Mouse (Mus musculus): ENCODE measurements around the gene Magi3.

DNA sequence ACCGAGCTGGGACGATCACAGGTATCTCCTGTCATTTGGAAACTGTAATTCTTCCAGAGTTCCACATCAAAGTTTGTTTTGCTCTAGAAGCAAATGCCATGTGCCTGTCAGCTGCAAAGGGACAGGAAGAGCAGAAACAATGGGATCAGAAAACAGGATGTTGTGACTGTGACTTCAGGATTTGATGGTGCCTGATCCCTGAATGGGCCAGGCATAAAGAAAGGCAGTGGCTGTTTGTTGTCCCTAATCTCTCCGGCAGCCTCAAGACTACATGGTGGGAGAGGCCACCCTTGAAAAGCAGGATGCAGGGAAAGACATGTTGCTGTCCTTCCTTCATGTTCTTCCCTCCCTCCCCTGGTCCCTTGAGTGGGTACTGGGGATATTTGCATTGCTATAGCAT, 33.6 kb upstream of the Magi3 start:
- TF ChIP-seq CTCF (conservative IDR thresholded peaks at IDR 0.05; ENCODE audit: low read length) (no peak), POU5F1 (IDR thresholded peaks at IDR 0.05; ENCODE audit: borderline replicate concordance, low read length) (no peak)
